ENCODE assay signal across 8 mouse cellular contexts in genomic region chr9:71188647-71189415, GRCm38 (mm10). TPM values are rescaled to one million over a fixed set of nuclear protein-coding genes. Genes with fewer than 3 reads are reported as not detected.
DNase-seq lines count a peak whose midpoint lies in the region; ATAC-seq and TF ChIP-seq lines count a peak whose summit lies in the region.

No protein-coding gene starts in this region.

- TF ChIP-seq POLR2A in MEL (IDR thresholded peaks at IDR 0.05; ENCODE audit: control insufficient read depth in 1 of 2, insufficient read depth in 1 of 2, low read depth in 1 of 2, low read length in 2 of 2, poor library complexity in 1 of 2), result no peak
- no peak for TF ChIP-seq POLR2A in olfactory bulb, adult 2 months (IDR thresholded peaks at IDR 0.05; ENCODE audit: insufficient read depth, low read depth, low read length)

- H3K36me3 ChIP-seq in MEL (ENCODE audit: control insufficient read depth in 1 of 2, insufficient read depth in 2 of 2, low read length in 2 of 2), result peaks cover 0 to 33% of the 10 kb centered on the region in 2 experiments; a peak in 2 of 4 replicates
- H3K36me3 ChIP-seq in forebrain, embryonic 13.5 days (ENCODE audit: poor library complexity, severe bottlenecking), result no peaks in the 10 kb centered on the region
- H3K36me3 ChIP-seq in lung, embryonic 14.5 days (ENCODE audit: insufficient read depth), result no peaks in the 10 kb centered on the region

- peak; percentile 91 for DNase-seq in MEL (ENCODE audit: low read depth, low spot score)
- DNase-seq in cerebellum, adult 11 months, result peak; percentile 22
- DNase-seq in heart, postnatal 36 days, result peak; percentile 56 to 76
- peak; percentile 49 to 70 for DNase-seq in layer of hippocampus, adult 2 months (ENCODE audit: low spot score in 2 of 2)
- DNase-seq in lung, embryonic 14.5 days, result peak; percentile 93
- peak; percentile 63 for DNase-seq in thymus, postnatal 0 days (ENCODE audit: low spot score)

- H3K9me3 ChIP-seq in MEL (replicated peaks; ENCODE audit: insufficient read depth, low read length), result no peaks in the 10 kb centered on the region
- no peaks in the 10 kb centered on the region for H3K9me3 ChIP-seq in forebrain, embryonic 13.5 days (replicated peaks)
- no peaks in the 10 kb centered on the region for H3K9me3 ChIP-seq in lung, embryonic 14.5 days (ENCODE audit: low read depth, low read length)

- peak; percentile 84 to 93 (median 85) for TF ChIP-seq CTCF in MEL (IDR thresholded peaks at IDR 0.05 in 2 of 3, conservative IDR thresholded peaks at IDR 0.05 in 1 of 3; ENCODE audit: control insufficient read depth in 1 of 3, insufficient read depth in 1 of 3, low read depth in 2 of 3, low read length in 3 of 3, poor library complexity in 1 of 3, severe bottlenecking in 1 of 3)
- TF ChIP-seq CTCF in layer of hippocampus, adult 2 months (conservative IDR thresholded peaks at IDR 0.05), result peak; percentile 74
- TF ChIP-seq CTCF in lung, embryonic 14.5 days (IDR thresholded peaks at IDR 0.05; ENCODE audit: low read depth), result peak; percentile 87
- peak; percentile 77 for TF ChIP-seq CTCF in olfactory bulb, adult 2 months (IDR thresholded peaks at IDR 0.05; ENCODE audit: insufficient read depth, low read depth, low read length)

- peak; percentile 77 for ATAC-seq in forebrain, embryonic 13.5 days
- peak; percentile 80 for ATAC-seq in lung, embryonic 14.5 days (ENCODE audit: insufficient read depth)

- H3K79me2 ChIP-seq in MEL (ENCODE audit: control insufficient read depth, insufficient read depth, low read length, poor library complexity), result no peaks in the 10 kb centered on the region

- no peak overlapping the region for H3K27ac ChIP-seq in MEL (ENCODE audit: control insufficient read depth, low read depth, low read length)
- no peak overlapping the region for H3K27ac ChIP-seq in forebrain, embryonic 13.5 days
- H3K27ac ChIP-seq in layer of hippocampus, adult 2 months, result no peak overlapping the region
- no peak overlapping the region for H3K27ac ChIP-seq in lung, embryonic 14.5 days (ENCODE audit: low read depth)
- no peak overlapping the region for H3K27ac ChIP-seq in olfactory bulb, adult 2 months (ENCODE audit: insufficient read depth, low read depth, low read length)

- peak overlapping the region; percentile 55 for H3K9ac ChIP-seq in MEL (ENCODE audit: control insufficient read depth, low read depth, low read length, poor library complexity, severe bottlenecking)
- H3K9ac ChIP-seq in forebrain, embryonic 13.5 days, result no peak overlapping the region
- H3K9ac ChIP-seq in lung, embryonic 14.5 days, result no peak overlapping the region

- H3K4me3 ChIP-seq in MEL (ENCODE audit: control insufficient read depth in 1 of 2, insufficient read depth in 1 of 2, low read depth in 2 of 2, low read length in 2 of 2), result peak overlapping the region; percentile 34 to 52
- 0 out of 2 replicates have a peak overlapping the region, but pooled peaks have one; percentile 10 for H3K4me3 ChIP-seq in forebrain, embryonic 13.5 days
- peak overlapping the region; percentile 27; the same call in 1 of the 2 replicates for H3K4me3 ChIP-seq in layer of hippocampus, adult 2 months
- H3K4me3 ChIP-seq in lung, embryonic 14.5 days (ENCODE audit: low read depth, low read length), result no peak overlapping the region
- H3K4me3 ChIP-seq in olfactory bulb, adult 2 months (ENCODE audit: insufficient read depth, low read depth, low read length), result no peak overlapping the region

- WGBS in forebrain, embryonic 13.5 days, result 11% methylated on average over 12 of the region's 12 CpGs
- WGBS in lung, embryonic 14.5 days, result 6% methylated on average over 12 of the region's 12 CpGs
- WGBS in olfactory bulb, adult 2 months, result 2% methylated on average over 12 of the region's 12 CpGs

- TF ChIP-seq RAD21 in MEL (IDR thresholded peaks at IDR 0.05; ENCODE audit: low read depth, low read length), result peak; percentile 94

- intact Hi-C loops in heart, postnatal 36 days (cut with DNase I), result loop anchor here (10.0 kb wide), 1 partner anchor 64 kb away; no protein-coding TSS in a partner anchor

- TF ChIP-seq EP300 in MEL (IDR thresholded peaks at IDR 0.05; ENCODE audit: low read depth in 1 of 2, low read length in 2 of 2), result no peak

- H3K27me3 ChIP-seq in MEL (ENCODE audit: control insufficient read depth in 1 of 2, insufficient read depth in 2 of 2, low read length in 2 of 2), result no peaks in the 10 kb centered on the region
- no peaks in the 10 kb centered on the region for H3K27me3 ChIP-seq in forebrain, embryonic 13.5 days
- H3K27me3 ChIP-seq in lung, embryonic 14.5 days (ENCODE audit: insufficient read depth, low read length), result no peaks in the 10 kb centered on the region

- peak overlapping the region; percentile 50 for H3K4me2 ChIP-seq in forebrain, embryonic 13.5 days
- peak overlapping the region; percentile 50 for H3K4me2 ChIP-seq in lung, embryonic 14.5 days

- peaks cover 14 to 17% of the 10 kb centered on the region in 2 experiments for H3K4me1 ChIP-seq in MEL (ENCODE audit: control insufficient read depth in 1 of 2, insufficient read depth in 2 of 2, low read length in 2 of 2)
- no peaks in the 10 kb centered on the region for H3K4me1 ChIP-seq in forebrain, embryonic 13.5 days
- H3K4me1 ChIP-seq in lung, embryonic 14.5 days (ENCODE audit: insufficient read depth), result no peaks in the 10 kb centered on the region
- no peaks in the 10 kb centered on the region for H3K4me1 ChIP-seq in olfactory bulb, adult 2 months (ENCODE audit: control insufficient read depth, insufficient read depth, low read length)

TF ChIP-seq in MEL, 35 proteins besides CTCF, POLR2A, EP300 and RAD21:
- TF ChIP-seq MYC (IDR thresholded peaks at IDR 0.05; ENCODE audit: low read depth, low read length) (peak; percentile 73; the same call in 1 of the 2 replicates), MAX (IDR thresholded peaks at IDR 0.05; ENCODE audit: low read length) (peak; percentile 51; the same call in 1 of the 2 replicates), ZC3H11A (IDR thresholded peaks at IDR 0.05; ENCODE audit: low read depth, low read length) (peak; percentile 91), SIN3A (IDR thresholded peaks at IDR 0.05; ENCODE audit: low read length) (peak; percentile 70), GATA1 (IDR thresholded peaks at IDR 0.05; ENCODE audit: low read depth, low read length) (no peak), SMC3 (IDR thresholded peaks at IDR 0.05; ENCODE audit: low read depth, low read length) (peak; percentile 95), MXI1 (IDR thresholded peaks at IDR 0.05; ENCODE audit: low read depth, low read length) (peak; percentile 57), JUND (IDR thresholded peaks at IDR 0.05; ENCODE audit: low read depth, low read length) (no peak), KAT2A (conservative IDR thresholded peaks at IDR 0.05; ENCODE audit: low read depth, low read length) (no peak)
TF ChIP-seq in MEL: peak in this region for 6.

RNA-seq across cellular contexts. Expression of gene Aqp9, which starts 20.3 kb away (rescaled TPM):
- total RNA-seq in MEL (2012; rRNA removed), result 64.8 and 74.3 TPM in 2 replicates
- polyA plus RNA-seq in MEL (2012; ENCODE audit: insufficient read depth in 1 of 2, insufficient read length in 2 of 2, low read depth in 1 of 2, low replicate concordance in 2 of 2, missing spikeins in 1 of 2), result 10 to 100 TPM in 1 of 2 experiments, not detected in 1; 76.1 TPM
- 0.45 and 0.82 TPM in 2 replicates for polyA plus RNA-seq in forebrain, embryonic 13.5 days (2015; fragmentation: Nextera tagmentation; extraction: Ambion mirVana)
- under 1 TPM; 0.16 to 0.22 TPM for total RNA-seq in heart, postnatal 36 days (2021)
- 1 to 10 TPM; 1.5 to 3.5 TPM for total RNA-seq in layer of hippocampus, adult 2 months (2021)
- 0.18 and 0.42 TPM in 2 replicates for polyA plus RNA-seq in lung, embryonic 14.5 days (2014; fragmentation: Nextera tagmentation; extraction: Ambion mirVana)
- polyA plus RNA-seq in olfactory bulb, adult 2 months (2012; ENCODE audit: insufficient read depth, insufficient read length, low replicate concordance, missing spikeins), result not detected in 2 replicates
- 1.2 and 1.3 TPM in 2 replicates for polyA plus RNA-seq in thymus, postnatal 0 days (2015; fragmentation: Nextera tagmentation; extraction: Ambion mirVana)

RNA-seq across cellular contexts. Expression of gene Aldh1a2, which starts 26.8 kb away (rescaled TPM):
- not detected in 2 replicates for total RNA-seq in MEL (2012; rRNA removed)
- polyA plus RNA-seq in MEL (2012; ENCODE audit: insufficient read depth in 1 of 2, insufficient read length in 2 of 2, low read depth in 1 of 2, low replicate concordance in 2 of 2, missing spikeins in 1 of 2), result not detected
- 2.4 and 2.6 TPM in 2 replicates for polyA plus RNA-seq in forebrain, embryonic 13.5 days (2015; fragmentation: Nextera tagmentation; extraction: Ambion mirVana)
- 1 to 10 TPM; 8.5 to 8.8 TPM for total RNA-seq in heart, postnatal 36 days (2021)
- 1 to 10 TPM; 4.7 to 6.5 TPM for total RNA-seq in layer of hippocampus, adult 2 months (2021)
- polyA plus RNA-seq in lung, embryonic 14.5 days (2014; fragmentation: Nextera tagmentation; extraction: Ambion mirVana), result 41.7 and 47.9 TPM in 2 replicates
- polyA plus RNA-seq in olfactory bulb, adult 2 months (2012; ENCODE audit: insufficient read depth, insufficient read length, low replicate concordance, missing spikeins), result not detected in 2 replicates
- 0.81 and 1.1 TPM in 2 replicates for polyA plus RNA-seq in thymus, postnatal 0 days (2015; fragmentation: Nextera tagmentation; extraction: Ambion mirVana)

Comparison
In these comparisons a context has a peak if more than half of its experiments do, and no peak if none do; other contexts are left out.
1. DNase-seq: peak in every context shown above with its lines; median percentile 93 in lung, embryonic 14.5 days; 91 in MEL; 66 in heart, postnatal 36 days; 63 in thymus, postnatal 0 days; 60 in layer of hippocampus, adult 2 months; 22 in cerebellum, adult 11 months.
2. H3K4me3 ChIP-seq: peak in MEL (2 of 2), forebrain, embryonic 13.5 days (single experiment) and layer of hippocampus, adult 2 months (single experiment); none in lung, embryonic 14.5 days (single experiment) and olfactory bulb, adult 2 months (single experiment).
3. RNA of gene Aqp9, which starts 20.3 kb away (polyA plus RNA-seq): 76.1 TPM in MEL; 1.2 to 1.3 TPM in thymus, postnatal 0 days, 0.45 to 0.82 TPM in forebrain, embryonic 13.5 days, 0.18 to 0.42 TPM in lung, embryonic 14.5 days and not detected in olfactory bulb, adult 2 months; every median in the first group is over 10 times any median in the second.
4. RNA of gene Aldh1a2, which starts 26.8 kb away (polyA plus RNA-seq): 41.7 to 47.9 TPM in lung, embryonic 14.5 days; 2.4 to 2.6 TPM in forebrain, embryonic 13.5 days, 0.81 to 1.1 TPM in thymus, postnatal 0 days, not detected in MEL and not detected in olfactory bulb, adult 2 months; every median in the first group is over 10 times any median in the second.
5. Peak in every context shown above with its lines, with median percentiles within 50 percentile points of each other: CTCF ChIP-seq.